Mouse (Mus musculus): ENCODE results near the gene Pml.

Pml gene

GRCm38 (mm10) chr9:58200270-58201090 lies 49.1 kb downstream of the Pml start:
- DNase-seq: no peak

DNA sequence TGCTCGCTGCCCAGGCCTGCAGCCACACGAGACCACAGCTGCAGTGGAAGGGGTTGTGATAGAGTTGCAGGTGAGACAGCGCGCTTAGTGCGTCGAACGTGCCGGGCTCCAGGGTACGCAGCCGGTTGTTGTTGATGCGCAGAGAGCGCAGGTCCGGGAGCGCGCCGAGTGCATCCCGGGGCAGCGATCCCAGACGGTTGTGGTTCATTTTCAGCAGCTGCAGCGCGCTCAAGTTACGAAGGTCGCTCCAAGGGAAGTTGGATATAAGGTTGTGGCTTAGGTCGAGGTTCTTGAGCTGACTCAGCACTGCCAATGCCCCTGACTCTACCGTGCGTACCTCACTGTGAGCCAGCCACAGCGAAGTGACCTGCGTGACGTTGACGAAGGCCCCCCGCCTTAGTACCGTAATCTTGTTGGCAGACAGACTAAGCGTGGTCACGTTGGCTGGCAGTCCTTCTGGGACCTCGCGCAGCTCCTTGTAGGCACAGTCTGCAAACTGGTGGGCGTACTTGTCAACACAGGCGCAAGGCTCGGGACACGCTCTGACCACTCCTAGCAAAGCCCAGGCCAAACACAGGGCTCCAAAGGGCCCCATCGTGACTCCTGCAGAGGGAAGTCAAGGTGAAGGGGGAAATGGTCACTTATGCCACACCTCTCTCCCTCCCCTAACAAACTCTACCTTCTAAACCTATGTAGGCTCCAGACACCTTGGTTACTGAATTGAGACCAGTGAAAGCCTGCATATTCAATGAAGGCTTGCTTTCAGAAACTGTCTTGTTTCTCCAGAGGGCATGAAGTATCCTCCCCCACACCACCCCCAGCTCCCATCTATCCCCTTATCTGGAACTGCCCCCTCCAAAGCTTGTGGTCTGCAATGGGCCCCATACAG lies 50.0 kb downstream of the Pml start:
- DNase-seq: no peak

- DNase-seq: no peak
Measured at GRCm38 (mm10) chr9:58198801-58199371, 50.7 kb downstream of the Pml start.

DNA sequence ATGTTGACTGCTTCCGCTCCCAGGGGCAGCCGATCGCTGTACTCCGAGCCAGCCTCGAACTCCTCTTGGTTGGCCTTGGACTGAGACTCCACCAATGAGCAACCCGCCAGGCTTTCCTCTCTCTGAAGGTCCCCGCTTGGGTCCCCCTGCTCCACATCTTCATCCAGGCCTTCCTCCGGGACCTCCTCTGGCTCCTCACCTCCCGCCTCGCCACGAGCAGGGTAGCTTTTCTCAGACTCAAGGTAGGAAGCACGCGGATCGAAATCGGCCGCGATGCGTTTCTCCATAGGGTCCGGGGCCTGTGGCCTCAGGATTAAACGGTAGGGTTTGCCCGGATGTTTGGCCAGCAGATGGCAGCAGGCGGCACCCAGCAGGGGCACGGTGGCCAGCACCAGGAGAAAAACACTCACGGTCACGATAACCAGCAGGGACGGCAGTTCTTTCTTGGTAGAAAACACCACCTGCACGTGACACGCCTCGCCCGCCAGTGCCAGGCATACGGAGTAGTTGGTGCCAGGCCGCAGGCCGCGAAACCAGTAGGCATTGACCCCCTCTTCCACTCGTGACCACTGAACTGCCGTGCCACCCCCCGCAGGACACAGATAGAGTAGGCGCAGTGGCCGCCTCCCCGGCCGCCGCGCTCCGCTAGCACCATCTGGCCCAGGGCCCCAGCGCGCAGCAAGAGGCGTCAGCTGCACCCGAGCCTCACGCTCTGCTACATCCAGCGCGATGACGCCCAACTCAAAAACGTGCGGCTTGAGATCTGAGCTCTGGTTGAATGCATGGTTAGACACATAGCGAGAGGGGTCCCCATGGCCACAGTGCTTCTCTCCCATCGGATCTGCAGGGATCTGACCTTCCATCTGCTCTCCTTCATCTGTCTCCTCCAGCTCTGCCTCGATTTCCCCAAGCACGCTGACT lies 51.5 kb downstream of the Pml start:
- peak; percentile 74 for DNase-seq

DNA sequence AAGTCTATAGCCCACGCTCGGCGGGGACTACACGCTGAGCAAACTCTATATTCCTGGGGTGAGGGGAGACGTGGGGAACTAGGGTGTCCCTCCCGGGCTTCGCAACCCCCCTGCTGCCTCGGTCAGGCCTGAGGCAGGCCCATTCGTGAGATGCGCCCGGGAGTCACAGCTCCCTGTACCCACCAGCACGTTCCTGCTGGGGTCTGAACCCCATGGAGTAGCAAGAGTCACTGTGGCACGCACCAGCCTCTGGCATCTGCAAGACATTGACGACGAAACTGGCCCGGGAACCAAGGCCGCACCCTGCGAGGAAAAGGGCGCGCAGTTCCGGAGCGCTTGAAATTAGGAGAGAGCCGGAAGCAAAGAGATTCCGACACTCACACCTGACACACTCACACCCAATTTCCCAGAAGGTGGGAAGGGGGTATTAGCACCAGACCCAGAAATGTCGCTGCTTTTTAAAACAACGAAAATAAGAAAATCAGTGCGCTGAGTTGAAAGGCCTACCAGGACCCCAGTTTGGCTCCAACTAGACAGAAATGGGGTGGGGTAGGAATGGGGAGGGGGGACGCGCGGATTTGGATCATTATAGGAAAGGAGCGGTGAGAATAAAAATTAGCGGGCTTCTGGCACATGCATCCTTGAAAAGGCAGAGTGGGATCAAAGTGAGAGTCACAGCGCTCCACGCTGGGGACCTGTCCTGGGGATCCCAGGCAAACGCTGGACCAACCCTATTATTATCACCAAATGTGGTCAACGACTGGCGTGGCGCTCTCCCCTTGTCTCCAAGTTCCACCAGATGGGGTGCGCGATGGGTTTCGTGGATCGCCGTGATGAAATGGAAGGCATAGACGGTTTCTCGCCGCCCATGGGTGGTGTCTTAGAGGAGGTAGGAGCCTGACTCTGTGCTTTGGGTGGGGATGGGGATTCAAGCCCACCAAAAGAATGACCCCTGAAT lies 52.7 kb downstream of the Pml start:
- no peak for DNase-seq

DNA sequence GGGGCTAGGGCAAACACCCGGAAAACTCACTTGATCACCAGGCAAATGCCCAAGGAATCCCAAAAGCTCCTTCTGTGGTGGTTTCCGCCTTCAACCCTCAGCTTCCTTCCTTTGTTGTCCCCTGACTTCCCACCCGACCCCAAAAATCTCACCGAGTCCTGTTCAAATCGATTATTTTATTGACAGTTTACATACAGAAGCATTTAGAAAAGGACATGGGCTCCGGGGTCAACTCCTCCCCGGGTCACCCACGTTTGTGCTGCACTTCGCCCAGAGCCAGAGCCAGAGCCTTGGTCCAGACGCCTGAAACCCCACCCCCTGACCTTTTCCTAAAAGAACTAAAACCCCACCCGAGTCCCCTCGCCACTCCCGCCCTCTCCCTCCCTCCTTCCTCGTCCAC lies 53.4 kb downstream of the Pml start:
- DNase-seq: no peak

GRCm38 (mm10) chr9:58195671-58196070 lies 53.9 kb downstream of the Pml start:
- no peak for DNase-seq

DNA sequence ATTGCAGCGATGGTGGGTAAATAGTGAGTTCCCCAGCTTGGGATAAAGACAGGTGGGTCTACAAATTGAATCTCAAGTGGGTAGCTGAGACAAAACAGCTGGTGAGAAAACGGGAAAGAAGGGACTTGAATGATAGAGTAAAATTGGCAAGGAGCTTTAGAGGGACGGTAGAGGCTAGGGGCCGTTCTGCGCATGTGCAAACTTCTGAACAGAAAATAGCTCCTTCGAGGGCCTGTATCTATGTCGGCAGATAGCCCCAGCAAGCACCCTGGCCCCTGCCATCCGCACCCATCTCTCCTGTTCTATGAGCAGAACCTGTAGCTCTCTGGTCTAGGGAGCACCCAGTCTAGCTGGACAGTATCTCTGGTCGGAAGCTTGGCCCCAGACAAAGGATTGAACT lies 55.4 kb downstream of the Pml start:
- no peak for DNase-seq

GRCm38 (mm10) chr9:58184456-58184855 lies 65.1 kb downstream of the Pml start:
- DNase-seq: no peak

DNA sequence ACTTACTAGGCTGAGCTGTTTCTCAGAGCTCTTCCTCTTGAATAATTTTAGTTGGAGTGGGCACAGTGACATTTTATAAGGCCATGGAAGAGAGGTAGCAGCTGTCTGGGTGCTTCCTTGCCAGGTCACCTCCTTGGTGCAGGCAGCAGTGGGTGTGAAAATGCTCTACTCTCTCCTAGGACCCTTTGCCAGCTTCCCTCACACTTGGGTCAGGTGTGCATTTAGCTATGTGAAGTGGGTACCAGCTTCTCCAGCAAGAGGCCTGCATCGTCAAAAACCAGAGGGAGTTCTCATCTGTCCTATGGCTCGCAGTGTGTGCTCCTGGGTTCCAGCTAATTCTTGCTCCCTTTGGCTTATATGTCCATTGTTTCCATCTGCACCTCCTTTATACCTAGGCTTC lies 70.2 kb downstream of the Pml start:
- DNase-seq: no peak

DNA sequence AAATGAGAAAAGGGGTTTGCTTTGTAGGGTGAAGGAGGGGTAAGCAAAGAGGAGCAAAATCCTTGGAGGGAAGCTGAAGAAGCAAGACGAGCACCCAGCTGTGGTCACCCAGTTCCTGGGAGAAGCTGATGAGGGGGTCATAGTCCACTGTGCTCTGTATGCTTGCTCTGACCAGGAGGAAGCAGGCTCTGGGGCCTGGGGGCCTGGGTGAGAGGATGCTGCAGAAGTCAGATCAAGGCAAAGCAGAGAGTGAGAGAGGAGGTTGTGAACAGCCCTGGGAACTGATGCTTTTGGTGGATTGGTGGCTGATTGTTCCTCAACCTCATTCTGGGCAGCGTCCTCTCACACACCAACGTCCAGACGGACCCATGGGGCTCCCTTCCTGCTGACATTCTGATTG lies 72.4 kb downstream of the Pml start:
- no peak for DNase-seq

DNA sequence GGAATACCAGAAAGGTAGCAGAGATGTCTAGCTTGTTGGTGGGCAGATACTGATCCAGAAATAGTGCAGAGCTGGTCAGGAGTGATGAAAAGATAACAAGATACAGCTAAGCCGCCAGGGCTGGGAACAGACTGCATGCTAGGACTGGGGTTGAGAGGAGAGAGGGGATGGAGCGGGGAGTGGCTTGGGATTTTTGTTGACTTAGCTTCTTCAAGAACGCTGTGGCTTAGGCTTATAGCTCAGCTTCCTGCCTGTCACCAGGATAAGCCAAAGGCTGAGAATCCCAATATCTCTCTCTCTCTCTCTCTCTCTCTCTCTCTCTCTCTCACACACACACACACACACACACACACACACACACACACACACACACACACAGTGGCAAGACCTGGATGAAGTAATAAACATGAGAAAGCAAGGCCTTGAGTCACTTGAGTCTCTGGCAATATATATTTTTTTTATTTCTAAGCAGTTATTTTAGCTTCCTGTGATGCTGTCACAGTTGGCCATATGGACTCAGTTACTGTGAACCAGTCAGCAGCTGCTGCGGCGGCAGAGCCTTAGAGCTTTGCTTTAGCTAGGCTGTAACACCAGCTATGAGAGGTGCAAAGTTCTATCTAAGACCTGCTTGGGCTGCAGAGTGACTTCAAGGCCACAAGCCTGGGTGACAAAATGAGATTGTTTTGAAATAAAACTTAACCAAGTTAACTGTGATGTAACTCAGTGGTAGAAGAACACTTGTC lies 73.7 kb downstream of the Pml start:
- DNase-seq: peak; percentile 69

DNA sequence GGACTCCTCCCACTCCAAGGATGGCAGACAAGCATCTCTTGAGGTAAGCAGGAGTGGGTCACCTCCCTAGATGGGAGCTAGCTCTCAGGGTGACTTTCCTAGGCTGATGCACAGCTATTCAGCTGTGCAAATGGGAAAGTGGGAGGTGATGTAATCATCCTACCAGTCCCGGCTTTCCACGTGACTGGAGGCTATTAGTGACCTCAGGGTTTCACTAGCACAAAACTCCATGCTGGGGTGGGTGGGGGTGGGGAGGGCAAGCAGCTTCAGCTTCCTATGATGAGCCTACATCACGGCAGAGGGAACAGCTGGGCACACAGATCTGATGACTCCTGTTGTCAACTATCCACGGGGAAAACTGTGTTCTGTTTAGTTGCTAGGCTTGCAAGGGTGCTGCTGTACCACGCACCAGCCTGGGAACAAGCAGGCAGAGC lies 74.8 kb downstream of the Pml start:
- DNase-seq: peak; percentile 57

GRCm38 (mm10) chr9:58172863-58173262 lies 76.7 kb downstream of the Pml start:
- DNase-seq: no peak

DNA sequence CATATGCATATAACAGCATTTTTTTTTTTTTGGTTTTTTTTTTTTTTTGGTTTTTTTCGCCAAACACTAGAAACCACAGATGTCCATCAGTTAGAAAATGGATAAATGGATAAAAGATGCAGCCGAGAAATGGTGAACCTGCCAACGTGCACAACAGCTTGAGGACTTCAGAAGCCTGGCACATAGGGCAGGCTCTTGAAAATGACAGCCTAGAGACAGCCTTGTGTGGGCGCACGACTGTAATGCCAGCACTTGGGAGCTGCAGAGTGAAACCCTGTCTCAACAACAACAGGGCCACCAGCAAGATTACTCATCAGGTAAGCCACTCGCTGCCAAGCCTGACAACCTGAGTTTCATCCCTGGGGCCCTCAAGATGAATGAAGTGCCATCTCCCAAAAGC lies 80.2 kb downstream of the Pml start:
- no peak for DNase-seq

GRCm38 (mm10) chr9:58168880-58169279 lies 80.7 kb downstream of the Pml start:
- DNase-seq: no peak

Data from right cerebral cortex, postnatal 25 days (tissue).